Mouse (Mus musculus): ENCODE results near the gene Sprr2a3. TPM values are rescaled to one million over a fixed set of nuclear protein-coding genes. Genes with fewer than 3 reads are reported as not detected.
"Not testable (repeated sequence)": the region's sequence is repeated elsewhere in the genome, so short reads cannot be mapped to it uniquely, and the experiment has no call there.

Gene Sprr2a3
- polyA plus RNA-seq (2017; shearing (Covaris generic)) = not detected

- not testable (repeated sequence) for ATAC-seq
These were observed at the start of gene Sprr2a3 for GRCm38 (mm10) chr3:92285101-92285500. Gene Sprr2a3 (plus strand): TSS chr3:92285417.

GRCm38 (mm10) chr3:92236463-92237189 lies 48.6 kb upstream of the Sprr2a3 start:
- not testable (repeated sequence) for ATAC-seq

GRCm38 (mm10) chr3:92238736-92239135 lies 46.5 kb upstream of the Sprr2a3 start:
- not testable (repeated sequence) for ATAC-seq

GRCm38 (mm10) chr3:92239197-92239596 lies 46.0 kb upstream of the Sprr2a3 start:
- ATAC-seq = not testable (repeated sequence)

GRCm38 (mm10) chr3:92244833-92245232 lies 40.4 kb upstream of the Sprr2a3 start:
- ATAC-seq = not testable (repeated sequence)

- ATAC-seq = not testable (repeated sequence)
These were observed 39.0 kb upstream of the Sprr2a3 start for GRCm38 (mm10) chr3:92246245-92246644.

- not testable (repeated sequence) for ATAC-seq
These were observed 36.7 kb upstream of the Sprr2a3 start for GRCm38 (mm10) chr3:92248494-92248893.

GRCm38 (mm10) chr3:92250450-92250849 lies 34.8 kb upstream of the Sprr2a3 start:
- not testable (repeated sequence) for ATAC-seq

GRCm38 (mm10) chr3:92253860-92254259 lies 31.4 kb upstream of the Sprr2a3 start:
- ATAC-seq = not testable (repeated sequence)

- not testable (repeated sequence) for ATAC-seq
These were observed 26.7 kb upstream of the Sprr2a3 start for GRCm38 (mm10) chr3:92258526-92258925.

GRCm38 (mm10) chr3:92263462-92263861 lies 21.8 kb upstream of the Sprr2a3 start:
- ATAC-seq = not testable (repeated sequence)

- ATAC-seq = not testable (repeated sequence)
These were observed 13.7 kb upstream of the Sprr2a3 start for GRCm38 (mm10) chr3:92271414-92271985.

- not testable (repeated sequence) for ATAC-seq
These were observed 11.7 kb upstream of the Sprr2a3 start for GRCm38 (mm10) chr3:92273504-92273903.

- ATAC-seq = not testable (repeated sequence)
These were observed 11.2 kb upstream of the Sprr2a3 start for GRCm38 (mm10) chr3:92274018-92274417.

GRCm38 (mm10) chr3:92279663-92280062 lies 5.6 kb upstream of the Sprr2a3 start:
- not testable (repeated sequence) for ATAC-seq

- not testable (repeated sequence) for ATAC-seq
These were observed 4.1 kb upstream of the Sprr2a3 start for GRCm38 (mm10) chr3:92280963-92281606.

GRCm38 (mm10) chr3:92288489-92288888 lies 3.3 kb downstream of the Sprr2a3 start:
- not testable (repeated sequence) for ATAC-seq

- ATAC-seq = no peak
These were observed 22.2 kb downstream of the Sprr2a3 start for GRCm38 (mm10) chr3:92307406-92307805.

- no peak for ATAC-seq
These were observed 31.1 kb downstream of the Sprr2a3 start, which contains the start of gene Sprr2b for GRCm38 (mm10) chr3:92316320-92316719. Gene Sprr2b (plus strand): TSS chr3:92316620.

- ATAC-seq = no peak
These were observed 32.2 kb downstream of the Sprr2a3 start for GRCm38 (mm10) chr3:92317384-92317783.

GRCm38 (mm10) chr3:92336278-92336677 lies 51.1 kb downstream of the Sprr2a3 start:
- no peak for ATAC-seq

- ATAC-seq = no peak
These were observed 53.6 kb downstream of the Sprr2a3 start, which contains the start of gene Sprr2d for GRCm38 (mm10) chr3:92338840-92339239. Gene Sprr2d (plus strand): TSS chr3:92339140.

Data from CD4-positive, CD25-positive, alpha-beta regulatory T cell, adult 4 months (primary cell).